Comparison of ENCODE assay signal across 9 mouse cellular contexts in genomic region chr12:72104525-72105281, GRCm38 (mm10). TPM values are rescaled to one million over a fixed set of nuclear protein-coding genes. Genes with fewer than 3 reads are reported as not detected.
DNase-seq lines count a peak whose midpoint lies in the region; ATAC-seq and TF ChIP-seq lines count a peak whose summit lies in the region.
"Had no signal": no experiment of that assay in that cellular context is flagged by ENCODE, and none has a peak within 500 bp of the region (broad histone marks: within the 10 kb centered on the region; RNA-seq: fewer than 3 reads in every experiment).

No protein-coding gene starts in this region.

- peak; percentile 92 for DNase-seq in NIH3T3 (ENCODE audit: low read depth)
- peak; percentile 74 to 77 for DNase-seq in cerebellum, adult 2 months
- DNase-seq in frontal cortex, adult 2 months (ENCODE audit: extremely low spot score in 1 of 2, low spot score in 1 of 2), result peak; percentile 59 to 91
- DNase-seq in heart, postnatal 4 days, result peak; percentile 79
- peak; percentile 64 for DNase-seq in large intestine, adult 2 months (ENCODE audit: low read depth, low spot score)
- peak; percentile 45 for DNase-seq in liver, postnatal 0 days
- peak; percentile 50 for DNase-seq in yolk sac, embryonic 10.5 days (ENCODE audit: low spot score)

- no peak overlapping the region for H3K4me2 ChIP-seq in liver, postnatal 0 days (ENCODE audit: low read depth, low read length)
- 0 out of 2 replicates have a peak overlapping the region, but pooled peaks have one; percentile 20 for H3K4me2 ChIP-seq in neural tube, embryonic 12.5 days (replicated peaks)

- no peak for TF ChIP-seq POLR2A in cerebellum, adult 2 months (IDR thresholded peaks at IDR 0.05; ENCODE audit: borderline replicate concordance, insufficient read depth, low read length)

- no peaks in the 10 kb centered on the region for H3K4me1 ChIP-seq in cerebellum, adult 2 months (ENCODE audit: control insufficient read depth, insufficient read depth, low read length)
- no peaks in the 10 kb centered on the region for H3K4me1 ChIP-seq in liver, postnatal 0 days (ENCODE audit: insufficient read depth)
- no peaks in the 10 kb centered on the region for H3K4me1 ChIP-seq in neural tube, embryonic 12.5 days

- no peak overlapping the region for H3K4me3 ChIP-seq in cerebellum, adult 2 months (replicated peaks; ENCODE audit: insufficient read depth, low read depth, low read length)
- no peak overlapping the region for H3K4me3 ChIP-seq in liver, postnatal 0 days (ENCODE audit: low read depth, low read length)
- H3K4me3 ChIP-seq in neural tube, embryonic 12.5 days, result no peak overlapping the region

- H3K9me3 ChIP-seq in liver, postnatal 0 days (ENCODE audit: low read length), result no peaks in the 10 kb centered on the region
- H3K9me3 ChIP-seq in neural tube, embryonic 12.5 days, result no peaks in the 10 kb centered on the region

- no peaks in the 10 kb centered on the region for H3K27me3 ChIP-seq in cerebellum, adult 2 months (ENCODE audit: control insufficient read depth, insufficient read depth, low read length)
- no peaks in the 10 kb centered on the region for H3K27me3 ChIP-seq in liver, postnatal 0 days (ENCODE audit: insufficient read depth, low read length)
- no peaks in the 10 kb centered on the region for H3K27me3 ChIP-seq in neural tube, embryonic 12.5 days (replicated peaks)

- WGBS in cerebellum, adult 2 months, result 24% methylated on average over 14 of the region's 14 CpGs
- 23% methylated on average over 14 of the region's 14 CpGs for WGBS in large intestine, adult 2 months
- 32% methylated on average over 14 of the region's 14 CpGs for WGBS in liver, postnatal 0 days (ENCODE audit: insufficient replicate concordance)
- WGBS in neural tube, embryonic 12.5 days, result 24% methylated on average over 14 of the region's 14 CpGs

- TF ChIP-seq EP300 in liver, postnatal 0 days (IDR thresholded peaks at IDR 0.05; ENCODE audit: low read depth), result no peak

- H3K36me3 ChIP-seq in liver, postnatal 0 days (replicated peaks; ENCODE audit: insufficient read depth, low read length), result 0 out of 2 replicates have a peak, but pooled peaks cover 6% of the 10 kb centered on the region
- H3K36me3 ChIP-seq in neural tube, embryonic 12.5 days, result peaks cover 13% of the 10 kb centered on the region

- ATAC-seq in liver, postnatal 0 days, result peak; percentile 29; the same call in 1 of the 2 replicates
- ATAC-seq in neural tube, embryonic 12.5 days (ENCODE audit: low FRiP score, low read depth), result no peak

- no peak overlapping the region for H3K27ac ChIP-seq in cerebellum, adult 2 months (ENCODE audit: insufficient read depth, low read length)
- no peak overlapping the region for H3K27ac ChIP-seq in liver, postnatal 0 days (ENCODE audit: low read depth)
- H3K27ac ChIP-seq in neural tube, embryonic 12.5 days, result no peak overlapping the region
- H3K27ac ChIP-seq: macrophage had no signal

- no peak overlapping the region for H3K9ac ChIP-seq in liver, postnatal 0 days (replicated peaks)
- H3K9ac ChIP-seq in neural tube, embryonic 12.5 days, result no peak overlapping the region

- peak; percentile 71 for TF ChIP-seq CTCF in cerebellum, adult 2 months (IDR thresholded peaks at IDR 0.05; ENCODE audit: borderline replicate concordance, insufficient read depth, low read depth, low read length)
- TF ChIP-seq CTCF in liver, postnatal 0 days (IDR thresholded peaks at IDR 0.05; ENCODE audit: low read depth), result peak; percentile 81

RNA-seq across cellular contexts. Expression of gene Jkamp, which starts 19.3 kb away (rescaled TPM):
- polyA plus RNA-seq in cerebellum, adult 2 months (2012; rRNA removed), result 93.2 and 98.3 TPM in 2 replicates
- 73.2 and 78.9 TPM in 2 replicates for polyA plus RNA-seq in frontal cortex, adult 2 months (2012; rRNA removed)
- total RNA-seq in heart, postnatal 4 days (2021), result 10 to 100 TPM; 33.2 to 36.1 TPM
- 36.2 and 38.0 TPM in 2 replicates for polyA plus RNA-seq in large intestine, adult 2 months (2012; rRNA removed)
- polyA plus RNA-seq in liver, postnatal 0 days (2015; fragmentation: Nextera tagmentation; extraction: Ambion mirVana), result 28.1 and 28.6 TPM in 2 replicates
- 108 and 118 TPM in 2 replicates for polyA plus RNA-seq in neural tube, embryonic 12.5 days (2016; fragmentation: Nextera tagmentation; extraction: Ambion mirVana)

RNA-seq across cellular contexts. Expression of gene L3hypdh, which starts 19.5 kb away (rescaled TPM):
- polyA plus RNA-seq in cerebellum, adult 2 months (2012; rRNA removed), result 5.9 and 6.7 TPM in 2 replicates
- 6.4 and 6.7 TPM in 2 replicates for polyA plus RNA-seq in frontal cortex, adult 2 months (2012; rRNA removed)
- 10 to 100 TPM; 12.2 to 13.7 TPM for total RNA-seq in heart, postnatal 4 days (2021)
- polyA plus RNA-seq in large intestine, adult 2 months (2012; rRNA removed), result 2.1 and 2.9 TPM in 2 replicates
- 19.2 and 20.2 TPM in 2 replicates for polyA plus RNA-seq in liver, postnatal 0 days (2015; fragmentation: Nextera tagmentation; extraction: Ambion mirVana)
- 9.9 and 10.0 TPM in 2 replicates for polyA plus RNA-seq in neural tube, embryonic 12.5 days (2016; fragmentation: Nextera tagmentation; extraction: Ambion mirVana)

RNA-seq across cellular contexts. Expression of gene Gpr135, which starts 33.8 kb away (rescaled TPM):
- polyA plus RNA-seq in cerebellum, adult 2 months (2012; rRNA removed), result 9.7 and 10.0 TPM in 2 replicates
- polyA plus RNA-seq in frontal cortex, adult 2 months (2012; rRNA removed), result 9.2 and 10.6 TPM in 2 replicates
- total RNA-seq in heart, postnatal 4 days (2021), result under 1 TPM; 0.59 to 0.67 TPM
- polyA plus RNA-seq in large intestine, adult 2 months (2012; rRNA removed), result 0.24 and 0.34 TPM in 2 replicates
- 0.60 and 0.75 TPM in 2 replicates for polyA plus RNA-seq in liver, postnatal 0 days (2015; fragmentation: Nextera tagmentation; extraction: Ambion mirVana)
- 1.7 TPM in 2 replicates for polyA plus RNA-seq in neural tube, embryonic 12.5 days (2016; fragmentation: Nextera tagmentation; extraction: Ambion mirVana)
- polyA plus RNA-seq: macrophage had no signal
